Mouse (Mus musculus) lung, postnatal 25 days (tissue): ENCODE measurements at regions not wholly inside any gene's neighbourhood (a gene's known extent, or its start where the extent isn't known, plus 50 kb on each side); places are given as distances from the start of the nearest gene placed in this dataset.
A peak's percentile ranks its signal among the peaks of the same experiment; 100 is the strongest.

ENCODE experiments used
- DNase-seq: peaks from one replicate; pipeline ENCODE4 v3.0.0; 2022; ENCODE audit warnings: low spot score

- no peak for DNase-seq
Observed at GRCm38 (mm10) chr10:97248522-97248921, 230.9 kb upstream of the Dcn start.

- DNase-seq: no peak
Observed at GRCm38 (mm10) chr10:97249760-97250159, 229.6 kb upstream of the Dcn start.

GRCm38 (mm10) chr10:97250167-97250566 lies 229.2 kb upstream of the Dcn start:
- DNase-seq: no peak

GRCm38 (mm10) chr10:97265959-97266517 lies 213.4 kb upstream of the Dcn start:
- no peak for DNase-seq

- DNase-seq: no peak
Observed at GRCm38 (mm10) chr10:97282416-97282815, 197.0 kb upstream of the Dcn start.

- no peak for DNase-seq
Observed at GRCm38 (mm10) chr10:97282841-97283496, 196.4 kb upstream of the Dcn start.

GRCm38 (mm10) chr10:97304791-97305355 lies 174.5 kb upstream of the Dcn start:
- DNase-seq: no peak

GRCm38 (mm10) chr10:97309580-97309979 lies 169.8 kb upstream of the Dcn start:
- DNase-seq: no peak

GRCm38 (mm10) chr10:97312509-97312908 lies 166.9 kb upstream of the Dcn start:
- DNase-seq: peak; percentile 39

GRCm38 (mm10) chr10:97312978-97313377 lies 166.4 kb upstream of the Dcn start:
- peak; percentile 92 for DNase-seq

- peak; percentile 92 for DNase-seq
Observed at GRCm38 (mm10) chr10:97313407-97313901, 166.0 kb upstream of the Dcn start.

- DNase-seq: no peak
Observed at GRCm38 (mm10) chr10:97332639-97333038, 146.8 kb upstream of the Dcn start.

GRCm38 (mm10) chr10:97334044-97334443 lies 145.4 kb upstream of the Dcn start:
- no peak for DNase-seq

- DNase-seq: no peak
Observed at GRCm38 (mm10) chr10:97334606-97335150, 144.7 kb upstream of the Dcn start.

- no peak for DNase-seq
Observed at GRCm38 (mm10) chr10:97338033-97338692, 141.2 kb upstream of the Dcn start.

GRCm38 (mm10) chr10:97339866-97340706 lies 139.3 kb upstream of the Dcn start:
- DNase-seq: peak; percentile 17

- DNase-seq: peak; percentile 61
Observed at GRCm38 (mm10) chr10:97345347-97345746, 134.1 kb upstream of the Dcn start.

GRCm38 (mm10) chr10:97346949-97347348 lies 132.5 kb upstream of the Dcn start:
- DNase-seq: no peak

- DNase-seq: no peak
Observed at GRCm38 (mm10) chr10:97368625-97369024, 110.8 kb upstream of the Dcn start.

- DNase-seq: peak; percentile 44
Observed at GRCm38 (mm10) chr10:97375824-97376223, 103.6 kb upstream of the Dcn start.

- no peak for DNase-seq
Observed at GRCm38 (mm10) chr10:97376376-97376775, 103.0 kb upstream of the Dcn start.

- peak; percentile 14 for DNase-seq
Observed at GRCm38 (mm10) chr10:97381586-97381985, 97.8 kb upstream of the Dcn start.
